Mouse (Mus musculus) stomach, embryonic 14.5 days (tissue): ENCODE data around the gene Plxnd1. TPM values are rescaled to one million over a fixed set of nuclear protein-coding genes. Genes with fewer than 3 reads are reported as not detected.

Experiments
- ATAC-seq: fragments of 200-750 bp; cut with Nextera tagmentation; 2 replicates; pipeline ENCODE4 v1.8.0; 2017; ENCODE audit warnings: low read depth, moderate TSS enrichment; ENCODE audit not compliant: insufficient number of reproducible peaks, insufficient read depth, low FRiP score
- H3K27ac ChIP-seq: fragments of 300-500 bp; sonication (generic); 2 replicates; pipeline ENCODE4 v1.5.1; 2014; ENCODE audit warnings: mild to moderate bottlenecking, low read length, moderate library complexity, mixed read lengths
- H3K27me3 ChIP-seq: fragments of 300-500 bp; sonication (generic); 2 replicates; pipeline ENCODE4 v1.6.1; 2014; ENCODE audit warnings: low read length, control low read depth, mixed read lengths; ENCODE audit not compliant: control insufficient read depth, insufficient read depth
- H3K36me3 ChIP-seq: fragments of 300-500 bp; sonication (generic); 2 replicates; pipeline ENCODE4 v1.6.1; 2014; ENCODE audit warnings: mild to moderate bottlenecking, control low read depth, low read length, moderate library complexity, mixed read lengths; ENCODE audit not compliant: control insufficient read depth, insufficient read depth
- H3K4me1 ChIP-seq: fragments of 300-500 bp; sonication (generic); 2 replicates; pipeline ENCODE4 v1.6.1; 2014; ENCODE audit warnings: low read length, control low read depth, mixed read lengths; ENCODE audit not compliant: control insufficient read depth, insufficient read depth
- H3K4me2 ChIP-seq: fragments of 300-500 bp; sonication (generic); replicated peaks from 2 replicates; pipeline ENCODE4 v1.6.1; 2014; ENCODE audit warnings: low read depth, low read length, control low read depth
- H3K4me3 ChIP-seq: fragments of 300-500 bp; sonication (generic); 2 replicates; pipeline ENCODE4 v1.5.1; 2014; ENCODE audit warnings: low read depth, low read length, control low read depth
- H3K9ac ChIP-seq: fragments of 300-500 bp; sonication (generic); replicated peaks from 2 replicates; pipeline ENCODE4 v1.6.1; 2014; ENCODE audit warnings: low read depth, mild to moderate bottlenecking, control low read depth, low read length, moderate library complexity, mixed read lengths
- H3K9me3 ChIP-seq: fragments of 300-500 bp; sonication (generic); 2 replicates; pipeline ENCODE4 v1.6.1; 2016; ENCODE audit warnings: low read depth, low read length, control low read depth; ENCODE audit not compliant: control insufficient read depth
- WGBS: fragments of 180-500 bp; shearing (Covaris S2); extraction: QIAGEN DNeasy Blood & Tissue Kit; methylation state at CpG from one replicate; pipeline ENCODE4 v1.1.7; 2014; 5-methylcytosine and 5-hydroxymethylcytosine counted together
- polyA plus RNA-seq: library from polyadenylated mRNA; unstranded; fragments of >200 nt; fragmentation: Nextera tagmentation; extraction: Ambion mirVana; gene quantifications from 2 replicates; pipeline ENCODE4 v1.2.1, GENCODE M21; 2014

Plxnd1 gene
- polyA plus RNA-seq, 1 experiment from 2014 or later = 44.5 TPM

GRCm38 (mm10) chr6:115913482-115913881 is 81.3 kb downstream of the Plxnd1 start:
- no peak overlapping the region for H3K27ac ChIP-seq
- 86% methylated on average over 10 of the region's 10 CpGs for WGBS
- no peaks in the 10 kb centered on the region for H3K4me1 ChIP-seq
- no peak for ATAC-seq
- no peak overlapping the region for H3K9ac ChIP-seq
- H3K4me2 ChIP-seq = no peak overlapping the region
- H3K27me3 ChIP-seq = no peaks in the 10 kb centered on the region
- no peak overlapping the region for H3K4me3 ChIP-seq
- no peaks in the 10 kb centered on the region for H3K9me3 ChIP-seq
- H3K36me3 ChIP-seq = peaks cover 5% of the 10 kb centered on the region

- no peak overlapping the region for H3K27ac ChIP-seq
- H3K4me3 ChIP-seq = no peak overlapping the region
- H3K36me3 ChIP-seq = peaks cover 9% of the 10 kb centered on the region
- no peak overlapping the region for H3K4me2 ChIP-seq
- no peaks in the 10 kb centered on the region for H3K4me1 ChIP-seq
- no peaks in the 10 kb centered on the region for H3K27me3 ChIP-seq
- 80% methylated on average over 6 of the region's 6 CpGs for WGBS
- ATAC-seq = no peak
- no peak overlapping the region for H3K9ac ChIP-seq
- no peaks in the 10 kb centered on the region for H3K9me3 ChIP-seq
Measured at GRCm38 (mm10) chr6:115911763-115912162, 83.0 kb downstream of the Plxnd1 start.

- Histone ChIP-seq H3K9ac (no peak overlapping the region), H3K36me3 (peaks cover 9% of the 10 kb centered on the region), H3K27me3 (no peaks in the 10 kb centered on the region), H3K4me3 (no peak overlapping the region), H3K27ac (no peak overlapping the region), H3K9me3 (no peaks in the 10 kb centered on the region), H3K4me1 (no peaks in the 10 kb centered on the region), H3K4me2 (no peak overlapping the region)
- ATAC-seq = no peak
- 64% methylated on average over 8 of the region's 8 CpGs for WGBS
Measured at GRCm38 (mm10) chr6:115909940-115910339, 84.9 kb downstream of the Plxnd1 start.

GRCm38 (mm10) chr6:115909052-115909451 is 85.8 kb downstream of the Plxnd1 start:
- no peak overlapping the region for H3K4me3 ChIP-seq
- no peaks in the 10 kb centered on the region for H3K27me3 ChIP-seq
- no peak overlapping the region for H3K4me2 ChIP-seq
- no peak overlapping the region for H3K9ac ChIP-seq
- H3K9me3 ChIP-seq = no peaks in the 10 kb centered on the region
- 77% methylated on average over 3 of the region's 3 CpGs for WGBS
- peaks cover 9% of the 10 kb centered on the region; the same call in 1 of the 2 replicates for H3K36me3 ChIP-seq
- no peaks in the 10 kb centered on the region for H3K4me1 ChIP-seq
- no peak for ATAC-seq
- H3K27ac ChIP-seq = no peak overlapping the region

GRCm38 (mm10) chr6:115908421-115908982 is 86.3 kb downstream of the Plxnd1 start:
- no peak overlapping the region for H3K27ac ChIP-seq
- no peaks in the 10 kb centered on the region for H3K27me3 ChIP-seq
- no peak overlapping the region for H3K4me3 ChIP-seq
- WGBS = 38% methylated on average over 6 of the region's 6 CpGs
- ATAC-seq = no peak
- no peak overlapping the region for H3K4me2 ChIP-seq
- H3K4me1 ChIP-seq = no peaks in the 10 kb centered on the region
- H3K36me3 ChIP-seq = peaks cover 9% of the 10 kb centered on the region; the same call in 1 of the 2 replicates
- no peaks in the 10 kb centered on the region for H3K9me3 ChIP-seq
- H3K9ac ChIP-seq = no peak overlapping the region

GRCm38 (mm10) chr6:115906871-115907270 is 87.9 kb downstream of the Plxnd1 start:
- no peaks in the 10 kb centered on the region for H3K4me1 ChIP-seq
- no peak overlapping the region for H3K4me2 ChIP-seq
- peaks cover 12% of the 10 kb centered on the region; the same call in 1 of the 2 replicates for H3K36me3 ChIP-seq
- no peaks in the 10 kb centered on the region for H3K27me3 ChIP-seq
- H3K4me3 ChIP-seq = no peak overlapping the region
- no peak overlapping the region for H3K9ac ChIP-seq
- H3K9me3 ChIP-seq = no peaks in the 10 kb centered on the region
- H3K27ac ChIP-seq = no peak overlapping the region
- ATAC-seq = no peak
- WGBS = 74% methylated on average over 2 of the region's 2 CpGs

- no peak overlapping the region for H3K9ac ChIP-seq
- no peaks in the 10 kb centered on the region for H3K9me3 ChIP-seq
- H3K27ac ChIP-seq = no peak overlapping the region
- H3K36me3 ChIP-seq = peaks cover 12% of the 10 kb centered on the region; the same call in 1 of the 2 replicates
- no peaks in the 10 kb centered on the region for H3K27me3 ChIP-seq
- no peaks in the 10 kb centered on the region for H3K4me1 ChIP-seq
- no peak overlapping the region for H3K4me3 ChIP-seq
- WGBS = 82% methylated on average over 1 of the region's 1 CpGs
- H3K4me2 ChIP-seq = no peak overlapping the region
- ATAC-seq = no peak
Measured at GRCm38 (mm10) chr6:115906455-115906854, 88.3 kb downstream of the Plxnd1 start.

GRCm38 (mm10) chr6:115905568-115905967 is 89.2 kb downstream of the Plxnd1 start:
- no peaks in the 10 kb centered on the region for H3K9me3 ChIP-seq
- no peak overlapping the region for H3K9ac ChIP-seq
- no peak for ATAC-seq
- no peak overlapping the region for H3K4me3 ChIP-seq
- H3K36me3 ChIP-seq = peaks cover 9% of the 10 kb centered on the region; the same call in 1 of the 2 replicates
- H3K27ac ChIP-seq = no peak overlapping the region
- H3K4me1 ChIP-seq = no peaks in the 10 kb centered on the region
- WGBS = 86% methylated on average over 6 of the region's 6 CpGs
- H3K27me3 ChIP-seq = no peaks in the 10 kb centered on the region
- no peak overlapping the region for H3K4me2 ChIP-seq
